Mouse (Mus musculus) left cerebral cortex, adult 2 months (tissue): ENCODE measurements at regions not wholly inside any gene's neighbourhood (a gene's known extent, or its start where the extent isn't known, plus 50 kb on each side); places are given as distances from the start of the nearest gene placed in this dataset.

Source experiments
- DNase-seq, 2 experiments: peaks; one replicate each; pipeline ENCODE4 v3.0.0; 2021 to 2022; ENCODE audit warnings: low spot score in 2 of 2, mixed read lengths in 1 of 2; ENCODE audit errors: extremely low spot score in 1 of 2
- H3K27ac ChIP-seq: fragments of 200-600 bp; 2 replicates; pipeline ENCODE4 v1.8.1; 2022
- H3K4me3 ChIP-seq: fragments of 200-600 bp; 2 replicates; pipeline ENCODE4 v1.8.1; 2022
- CTCF ChIP-seq: fragments of 200-600 bp; IDR thresholded peaks from 2 replicates; pipeline ENCODE4 v1.8.1; 2022; ENCODE audit warnings: antibody characterized with exemption, mild to moderate bottlenecking, moderate library complexity
- intact Hi-C: fragments of 180-260 bp; cut with DNase I; formaldehyde crosslinking; loops from one replicate; pipeline ENCODE4 v1.15.1; 2025

- no peak for TF ChIP-seq CTCF
- Histone ChIP-seq H3K4me3 (no peak overlapping the region), H3K27ac (peak overlapping the region; percentile 8; the same call in 1 of the 2 replicates)
- intact Hi-C loops = no loop called here
- no peak for DNase-seq
Observed at GRCm38 (mm10) chr9:116252788-116253187, 77.6 kb upstream of the Tgfbr2 start.

GRCm38 (mm10) chr9:116249791-116250190 lies 74.6 kb upstream of the Tgfbr2 start:
- no peak for DNase-seq
- H3K27ac ChIP-seq = no peak overlapping the region
- intact Hi-C loops = loop anchor here (1.0 kb wide), 1 partner anchor 46 kb away; no protein-coding TSS in a partner anchor
- no peak for TF ChIP-seq CTCF
- no peak overlapping the region for H3K4me3 ChIP-seq

- H3K27ac ChIP-seq = no peak overlapping the region
- no peak for DNase-seq
- no peak for TF ChIP-seq CTCF
- intact Hi-C loops = no loop called here
- no peak overlapping the region for H3K4me3 ChIP-seq
Observed at GRCm38 (mm10) chr9:116245136-116245535, 70.0 kb upstream of the Tgfbr2 start.

- no peak for DNase-seq
- intact Hi-C loops = no loop called here
- no peak for TF ChIP-seq CTCF
- Histone ChIP-seq H3K27ac (no peak overlapping the region), H3K4me3 (no peak overlapping the region)
Observed at GRCm38 (mm10) chr9:116244619-116244899, 69.4 kb upstream of the Tgfbr2 start.

GRCm38 (mm10) chr9:116243775-116244618 lies 68.8 kb upstream of the Tgfbr2 start:
- no peak overlapping the region for H3K27ac ChIP-seq
- intact Hi-C loops = no loop called here
- no peak overlapping the region for H3K4me3 ChIP-seq
- no peak for DNase-seq
- no peak for TF ChIP-seq CTCF

- intact Hi-C loops = no loop called here
- TF ChIP-seq CTCF = no peak
Observed at GRCm38 (mm10) chr9:116241933-116242526, 66.9 kb upstream of the Tgfbr2 start.

GRCm38 (mm10) chr9:116241290-116241689 lies 66.1 kb upstream of the Tgfbr2 start:
- Histone ChIP-seq H3K27ac (no peak overlapping the region), H3K4me3 (no peak overlapping the region)
- intact Hi-C loops = no loop called here
- no peak for TF ChIP-seq CTCF
- DNase-seq = no peak

More at GRCm38 (mm10) chr9:116241933-116242526, 66.9 kb upstream of the Tgfbr2 start:
- Histone ChIP-seq H3K27ac (no peak overlapping the region), H3K4me3 (no peak overlapping the region)
- DNase-seq = no peak

- Histone ChIP-seq H3K4me3 (no peak overlapping the region), H3K27ac (no peak overlapping the region)
- TF ChIP-seq CTCF = no peak
- DNase-seq = no peak
- intact Hi-C loops = no loop called here
Observed at GRCm38 (mm10) chr9:116236836-116237235, 61.7 kb upstream of the Tgfbr2 start.

GRCm38 (mm10) chr9:116234170-116234569 lies 59.0 kb upstream of the Tgfbr2 start:
- intact Hi-C loops = no loop called here

GRCm38 (mm10) chr9:116232386-116232785 lies 57.2 kb upstream of the Tgfbr2 start:
- TF ChIP-seq CTCF = no peak
- H3K4me3 ChIP-seq = no peak overlapping the region
- no peak overlapping the region for H3K27ac ChIP-seq
- intact Hi-C loops = no loop called here
- DNase-seq = no peak

More at GRCm38 (mm10) chr9:116234170-116234569, 59.0 kb upstream of the Tgfbr2 start:
- TF ChIP-seq CTCF = no peak
- no peak overlapping the region for H3K4me3 ChIP-seq
- no peak overlapping the region for H3K27ac ChIP-seq
- DNase-seq = no peak

- intact Hi-C loops = no loop called here
- TF ChIP-seq CTCF = no peak
- Histone ChIP-seq H3K27ac (no peak overlapping the region), H3K4me3 (no peak overlapping the region)
- DNase-seq = no peak
Observed at GRCm38 (mm10) chr9:116231351-116232311, 56.5 kb upstream of the Tgfbr2 start.

GRCm38 (mm10) chr9:116230346-116230745 lies 55.2 kb upstream of the Tgfbr2 start:
- DNase-seq = no peak
- Histone ChIP-seq H3K4me3 (no peak overlapping the region), H3K27ac (no peak overlapping the region)
- intact Hi-C loops = no loop called here
- TF ChIP-seq CTCF = no peak
